Mouse (Mus musculus): ENCODE data around the gene Gstp3.
"Not testable (repeated sequence)": the region's sequence is repeated elsewhere in the genome, so short reads cannot be mapped to it uniquely, and the experiment has no call there.

Gstp3 gene

GRCm38 (mm10) chr19:4090446-4090845 is 31.1 kb upstream of the Gstp3 start:
- DNase-seq (ENCODE audit: low spot score in 2 of 2): no peak

GRCm38 (mm10) chr19:4089128-4089527 is 29.8 kb upstream of the Gstp3 start:
- no peak for DNase-seq (ENCODE audit: low spot score in 2 of 2)

GRCm38 (mm10) chr19:4088146-4088545 is 28.8 kb upstream of the Gstp3 start:
- DNase-seq (ENCODE audit: low spot score in 2 of 2): no peak

- no peak for DNase-seq (ENCODE audit: low spot score in 2 of 2)
These were observed 27.7 kb upstream of the Gstp3 start for GRCm38 (mm10) chr19:4087090-4087489.

- DNase-seq (ENCODE audit: low spot score in 2 of 2): no peak
These were observed 26.8 kb upstream of the Gstp3 start for GRCm38 (mm10) chr19:4086156-4086555.

- no peak for DNase-seq (ENCODE audit: low spot score in 2 of 2)
These were observed 25.6 kb upstream of the Gstp3 start for GRCm38 (mm10) chr19:4084984-4085383.

GRCm38 (mm10) chr19:4083826-4084225 is 24.5 kb upstream of the Gstp3 start:
- no peak for DNase-seq (ENCODE audit: low spot score in 2 of 2)

GRCm38 (mm10) chr19:4083316-4083715 is 23.9 kb upstream of the Gstp3 start:
- DNase-seq (ENCODE audit: low spot score in 2 of 2): no peak

- no peak for DNase-seq (ENCODE audit: low spot score in 2 of 2)
These were observed 23.0 kb upstream of the Gstp3 start for GRCm38 (mm10) chr19:4082219-4082965.

- no peak for DNase-seq (ENCODE audit: low spot score in 2 of 2)
These were observed 22.0 kb upstream of the Gstp3 start, which contains the start of gene Cabp2 for GRCm38 (mm10) chr19:4081394-4081793. TSS of gene Cabp2 (plus strand) at chr19:4081578.

GRCm38 (mm10) chr19:4080511-4081009 is 21.2 kb upstream of the Gstp3 start:
- no peak for DNase-seq (ENCODE audit: low spot score in 2 of 2)

- DNase-seq (ENCODE audit: low spot score in 2 of 2): no peak
These were observed 20.2 kb upstream of the Gstp3 start for GRCm38 (mm10) chr19:4079594-4079993.

- DNase-seq (ENCODE audit: low spot score in 2 of 2): no peak
These were observed 16.2 kb upstream of the Gstp3 start for GRCm38 (mm10) chr19:4075531-4075930.

GRCm38 (mm10) chr19:4072706-4073424 is 13.5 kb upstream of the Gstp3 start:
- DNase-seq (ENCODE audit: low spot score in 2 of 2): no peak

GRCm38 (mm10) chr19:4071406-4071805 is 12.0 kb upstream of the Gstp3 start:
- DNase-seq (ENCODE audit: low spot score in 2 of 2): no peak

- DNase-seq (ENCODE audit: low spot score in 2 of 2): no peak
These were observed 11.4 kb upstream of the Gstp3 start for GRCm38 (mm10) chr19:4070756-4071155.

GRCm38 (mm10) chr19:4070311-4070710 is 10.9 kb upstream of the Gstp3 start:
- DNase-seq (ENCODE audit: low spot score in 2 of 2): no peak

GRCm38 (mm10) chr19:4068717-4069410 is 9.5 kb upstream of the Gstp3 start:
- DNase-seq (ENCODE audit: low spot score in 2 of 2): no peak

GRCm38 (mm10) chr19:4068242-4068641 is 8.9 kb upstream of the Gstp3 start:
- not testable (repeated sequence) for DNase-seq (ENCODE audit: low spot score in 2 of 2)

- no peak for DNase-seq (ENCODE audit: low spot score in 2 of 2)
These were observed 7.5 kb upstream of the Gstp3 start for GRCm38 (mm10) chr19:4066877-4067276.

GRCm38 (mm10) chr19:4066280-4066679 is 6.9 kb upstream of the Gstp3 start:
- no peak for DNase-seq (ENCODE audit: low spot score in 2 of 2)

GRCm38 (mm10) chr19:4064501-4064900 is 5.1 kb upstream of the Gstp3 start:
- DNase-seq (ENCODE audit: low spot score in 2 of 2): not testable (repeated sequence)

Data from urinary bladder, adult 18-20 months (tissue).